Mouse (Mus musculus): ENCODE data around the gene Cdan1. TPM values are rescaled to one million over a fixed set of nuclear protein-coding genes. Genes with fewer than 3 reads are reported as not detected.

Cdan1 gene
- polyA plus RNA-seq, 1 experiment: 102 TPM

- no peak overlapping the region for H3K4me3 ChIP-seq (ENCODE audit: control insufficient read depth, insufficient read depth, low read length)
- TF ChIP-seq CTCF (IDR thresholded peaks at IDR 0.05; ENCODE audit: borderline replicate concordance, control insufficient read depth, extremely low read depth, insufficient read depth, low read length, poor library complexity): no peak
- no peak for TF ChIP-seq POLR2A (IDR thresholded peaks at IDR 0.05; ENCODE audit: control insufficient read depth, extremely low read depth, insufficient read depth, low read length, poor library complexity)
- WGBS: 100% methylated on average over 1 of the region's 1 CpGs
- H3K4me1 ChIP-seq (replicated peaks; ENCODE audit: control insufficient read depth, insufficient read depth, low read length): peaks cover 4% of the 10 kb centered on the region; the same call in 1 of the 2 replicates
- no peak for DNase-seq
- no peak overlapping the region for H3K27ac ChIP-seq (ENCODE audit: control insufficient read depth, insufficient read depth, low read length)
- H3K36me3 ChIP-seq (ENCODE audit: control insufficient read depth, insufficient read depth, low read length): no peaks in the 10 kb centered on the region
- no peaks in the 10 kb centered on the region for H3K27me3 ChIP-seq (ENCODE audit: control insufficient read depth, insufficient read depth, low read length)
Observed at GRCm38 (mm10) chr2:120845280-120845679, 4.6 kb downstream of the Cdan1 start.

- Histone ChIP-seq H3K27ac (ENCODE audit: control insufficient read depth, insufficient read depth, low read length) (no peak overlapping the region), H3K4me3 (ENCODE audit: control insufficient read depth, insufficient read depth, low read length) (no peak overlapping the region), H3K4me1 (replicated peaks; ENCODE audit: control insufficient read depth, insufficient read depth, low read length) (peaks cover 3% of the 10 kb centered on the region; the same call in 1 of the 2 replicates), H3K27me3 (ENCODE audit: control insufficient read depth, insufficient read depth, low read length) (no peaks in the 10 kb centered on the region), H3K36me3 (ENCODE audit: control insufficient read depth, insufficient read depth, low read length) (no peaks in the 10 kb centered on the region)
- no peak for TF ChIP-seq CTCF (IDR thresholded peaks at IDR 0.05; ENCODE audit: borderline replicate concordance, control insufficient read depth, extremely low read depth, insufficient read depth, low read length, poor library complexity)
- TF ChIP-seq POLR2A (IDR thresholded peaks at IDR 0.05; ENCODE audit: control insufficient read depth, extremely low read depth, insufficient read depth, low read length, poor library complexity): no peak
- WGBS: 64% methylated on average over 4 of the region's 4 CpGs
- DNase-seq: no peak
Observed at GRCm38 (mm10) chr2:120843990-120844389, 5.9 kb downstream of the Cdan1 start.

DNA sequence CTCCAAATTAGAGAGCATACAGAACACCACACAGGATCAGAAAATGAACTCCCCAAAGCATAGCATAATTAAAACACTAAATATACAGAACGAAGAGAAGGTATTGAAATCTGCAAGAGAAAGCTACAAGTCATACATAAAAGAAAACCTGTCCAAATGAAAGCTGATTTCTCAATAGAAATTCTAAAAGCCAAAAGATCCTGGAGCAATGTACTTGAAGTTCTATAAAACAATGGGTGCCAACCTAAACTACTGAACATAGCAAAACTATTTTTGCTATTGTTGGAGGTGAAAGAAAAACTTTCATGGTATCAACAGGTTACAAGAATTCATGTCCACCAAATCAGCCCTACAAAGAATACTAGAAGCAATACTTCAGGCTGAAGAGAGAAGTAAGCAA lies 8.7 kb downstream of the Cdan1 start:
- no peak for DNase-seq
- TF ChIP-seq POLR2A (IDR thresholded peaks at IDR 0.05; ENCODE audit: control insufficient read depth, extremely low read depth, insufficient read depth, low read length, poor library complexity) (no peak), CTCF (IDR thresholded peaks at IDR 0.05; ENCODE audit: borderline replicate concordance, control insufficient read depth, extremely low read depth, insufficient read depth, low read length, poor library complexity) (no peak)
- Histone ChIP-seq H3K36me3 (ENCODE audit: control insufficient read depth, insufficient read depth, low read length) (no peaks in the 10 kb centered on the region), H3K27ac (ENCODE audit: control insufficient read depth, insufficient read depth, low read length) (no peak overlapping the region), H3K4me3 (ENCODE audit: control insufficient read depth, insufficient read depth, low read length) (no peak overlapping the region), H3K4me1 (replicated peaks; ENCODE audit: control insufficient read depth, insufficient read depth, low read length) (peaks cover 3% of the 10 kb centered on the region; the same call in 1 of the 2 replicates), H3K27me3 (ENCODE audit: control insufficient read depth, insufficient read depth, low read length) (no peaks in the 10 kb centered on the region)
- WGBS: 100% methylated on average over 1 of the region's 1 CpGs

GRCm38 (mm10) chr2:120835167-120835566 lies 14.8 kb downstream of the Cdan1 start:
- DNase-seq: no peak
- TF ChIP-seq POLR2A (IDR thresholded peaks at IDR 0.05; ENCODE audit: control insufficient read depth, extremely low read depth, insufficient read depth, low read length, poor library complexity) (no peak), CTCF (IDR thresholded peaks at IDR 0.05; ENCODE audit: borderline replicate concordance, control insufficient read depth, extremely low read depth, insufficient read depth, low read length, poor library complexity) (no peak)
- Histone ChIP-seq H3K27me3 (ENCODE audit: control insufficient read depth, insufficient read depth, low read length) (no peaks in the 10 kb centered on the region), H3K27ac (ENCODE audit: control insufficient read depth, insufficient read depth, low read length) (no peak overlapping the region), H3K4me1 (replicated peaks; ENCODE audit: control insufficient read depth, insufficient read depth, low read length) (peaks cover 10% of the 10 kb centered on the region), H3K36me3 (ENCODE audit: control insufficient read depth, insufficient read depth, low read length) (no peaks in the 10 kb centered on the region), H3K4me3 (ENCODE audit: control insufficient read depth, insufficient read depth, low read length) (no peak overlapping the region)
- WGBS: 67% methylated on average over 4 of the region's 4 CpGs

GRCm38 (mm10) chr2:120826936-120827638 lies 22.8 kb downstream of the Cdan1 start:
- H3K27me3 ChIP-seq (ENCODE audit: control insufficient read depth, insufficient read depth, low read length): no peaks in the 10 kb centered on the region
- DNase-seq: no peak
- TF ChIP-seq POLR2A (IDR thresholded peaks at IDR 0.05; ENCODE audit: control insufficient read depth, extremely low read depth, insufficient read depth, low read length, poor library complexity) (no peak), CTCF (IDR thresholded peaks at IDR 0.05; ENCODE audit: borderline replicate concordance, control insufficient read depth, extremely low read depth, insufficient read depth, low read length, poor library complexity) (no peak)
- 82% methylated on average over 1 of the region's 1 CpGs for WGBS
- no peaks in the 10 kb centered on the region for H3K4me1 ChIP-seq (replicated peaks; ENCODE audit: control insufficient read depth, insufficient read depth, low read length)
- no peaks in the 10 kb centered on the region for H3K36me3 ChIP-seq (ENCODE audit: control insufficient read depth, insufficient read depth, low read length)
- H3K4me3 ChIP-seq (ENCODE audit: control insufficient read depth, insufficient read depth, low read length): no peak overlapping the region
- no peak overlapping the region for H3K27ac ChIP-seq (ENCODE audit: control insufficient read depth, insufficient read depth, low read length)

DNA sequence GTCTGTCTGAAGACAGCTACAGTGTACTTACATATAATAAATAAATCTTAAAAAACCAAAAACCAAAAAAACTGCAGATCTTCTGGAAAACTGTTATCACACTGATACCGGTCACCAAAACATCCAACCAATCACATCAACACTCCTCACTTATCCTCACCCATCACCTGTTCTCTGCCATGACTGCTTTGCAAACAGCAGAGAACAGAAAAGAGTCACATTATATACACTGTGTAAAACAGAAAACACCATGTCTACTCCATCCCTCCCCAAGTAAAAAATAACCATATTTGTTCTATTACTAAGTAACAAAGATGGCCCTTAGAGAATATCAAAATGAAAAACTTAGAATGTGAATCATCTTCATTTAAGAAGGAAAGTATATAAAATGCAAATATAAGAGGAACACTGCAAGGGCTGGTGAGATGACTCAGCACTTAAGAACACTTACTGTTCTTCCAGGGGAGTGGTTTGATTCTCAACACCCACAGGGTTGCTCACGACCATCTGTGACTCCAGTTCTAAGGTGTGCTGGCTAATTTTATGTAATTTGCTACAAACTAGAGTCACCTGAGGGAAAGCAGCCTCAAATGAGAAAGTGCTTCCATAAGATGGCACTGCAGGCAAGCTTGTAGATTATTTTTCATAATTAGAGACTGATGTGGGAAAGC lies 79.5 kb downstream of the Cdan1 start:
- Histone ChIP-seq H3K27me3 (ENCODE audit: control insufficient read depth, insufficient read depth, low read length) (no peaks in the 10 kb centered on the region), H3K4me3 (ENCODE audit: control insufficient read depth, insufficient read depth, low read length) (no peak overlapping the region), H3K4me1 (replicated peaks; ENCODE audit: control insufficient read depth, insufficient read depth, low read length) (no peaks in the 10 kb centered on the region), H3K36me3 (ENCODE audit: control insufficient read depth, insufficient read depth, low read length) (no peaks in the 10 kb centered on the region), H3K27ac (ENCODE audit: control insufficient read depth, insufficient read depth, low read length) (no peak overlapping the region)
- no peak for DNase-seq
- TF ChIP-seq POLR2A (IDR thresholded peaks at IDR 0.05; ENCODE audit: control insufficient read depth, extremely low read depth, insufficient read depth, low read length, poor library complexity): no peak
- 79% methylated on average over 2 of the region's 2 CpGs for WGBS
